Mouse (Mus musculus): ENCODE data around the gene Vipas39. TPM values are rescaled to one million over a fixed set of nuclear protein-coding genes. Genes with fewer than 3 reads are reported as not detected.
"Not testable (repeated sequence)": the region's sequence is repeated elsewhere in the genome, so short reads cannot be mapped to it uniquely, and the experiment has no call there.

The Vipas39 gene
- polyA plus RNA-seq, 1 experiment from 2014 or later, result 62.5 TPM

- WGBS, result 25% methylated on average over 6 of the region's 6 CpGs
- Histone ChIP-seq H3K4me1 (ENCODE audit: control insufficient read depth, insufficient read depth, low read length) (no peaks in the 10 kb centered on the region), H3K9ac (ENCODE audit: low read length) (no peak overlapping the region), H3K27ac (ENCODE audit: low read depth, low read length) (no peak overlapping the region), H3K9me3 (ENCODE audit: control insufficient read depth, low read length) (no peaks in the 10 kb centered on the region), H3K4me3 (ENCODE audit: low read depth, low read length) (no peak overlapping the region), H3K36me3 (ENCODE audit: control insufficient read depth, insufficient read depth, low read length) (peaks cover 11% of the 10 kb centered on the region), H3K4me2 (ENCODE audit: low read depth) (no peak overlapping the region), H3K27me3 (ENCODE audit: control insufficient read depth, insufficient read depth, low read length) (no peaks in the 10 kb centered on the region)
- no peak for ATAC-seq (ENCODE audit: insufficient read depth, low FRiP score, low TSS enrichment)
- no peak for DNase-seq (ENCODE audit: low spot score)
Measured at GRCm38 (mm10) chr12:87278118-87278730, 12.2 kb upstream of the Vipas39 start.

DNA sequence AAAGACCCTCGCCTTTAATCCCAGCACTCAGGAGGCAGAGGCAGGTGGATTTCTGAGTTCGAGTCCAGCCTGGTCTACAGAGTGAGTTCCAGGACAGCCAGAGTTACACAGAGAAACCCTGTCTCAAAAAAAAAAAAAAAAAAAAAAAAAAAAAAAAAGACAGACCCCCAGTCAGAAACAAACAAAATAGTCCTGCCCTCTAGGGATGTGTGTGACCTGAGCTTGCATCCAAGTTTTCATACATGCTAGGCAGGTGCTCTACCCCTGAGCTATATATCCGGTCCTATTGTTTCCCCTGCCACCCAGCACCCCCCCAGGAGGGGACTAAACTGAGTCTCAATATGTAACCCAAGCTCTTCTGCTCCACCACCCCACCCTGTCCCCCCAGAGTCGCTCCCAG is 11.2 kb upstream of the Vipas39 start:
- not testable (repeated sequence) for H3K9ac ChIP-seq (ENCODE audit: low read length); H3K4me2 ChIP-seq (ENCODE audit: low read depth); H3K4me1 ChIP-seq (ENCODE audit: control insufficient read depth, insufficient read depth, low read length); H3K4me3 ChIP-seq (ENCODE audit: low read depth, low read length); DNase-seq (ENCODE audit: low spot score); H3K9me3 ChIP-seq (ENCODE audit: control insufficient read depth, low read length); ATAC-seq (ENCODE audit: insufficient read depth, low FRiP score, low TSS enrichment); H3K27me3 ChIP-seq (ENCODE audit: control insufficient read depth, insufficient read depth, low read length); H3K27ac ChIP-seq (ENCODE audit: low read depth, low read length)
- 92% methylated on average over 4 of the region's 4 CpGs for WGBS
- H3K36me3 ChIP-seq (ENCODE audit: control insufficient read depth, insufficient read depth, low read length), result peaks cover 11% of the 10 kb centered on the region

GRCm38 (mm10) chr12:87274853-87275831 is 9.1 kb upstream of the Vipas39 start:
- peaks cover 21% of the 10 kb centered on the region for H3K36me3 ChIP-seq (ENCODE audit: control insufficient read depth, insufficient read depth, low read length)
- H3K9me3 ChIP-seq (ENCODE audit: control insufficient read depth, low read length), result no peaks in the 10 kb centered on the region

GRCm38 (mm10) chr12:87267682-87268081 is 1.6 kb upstream of the Vipas39 start:
- Histone ChIP-seq H3K4me2 (ENCODE audit: low read depth) (peak overlapping the region; percentile 90), H3K36me3 (ENCODE audit: control insufficient read depth, insufficient read depth, low read length) (peaks cover 17% of the 10 kb centered on the region), H3K4me3 (ENCODE audit: low read depth, low read length) (peak overlapping the region; percentile 58), H3K4me1 (ENCODE audit: control insufficient read depth, insufficient read depth, low read length) (peaks cover 9% of the 10 kb centered on the region), H3K9me3 (ENCODE audit: control insufficient read depth, low read length) (no peaks in the 10 kb centered on the region), H3K27me3 (ENCODE audit: control insufficient read depth, insufficient read depth, low read length) (no peaks in the 10 kb centered on the region), H3K27ac (ENCODE audit: low read depth, low read length) (no peak overlapping the region), H3K9ac (ENCODE audit: low read length) (no peak overlapping the region)
- DNase-seq (ENCODE audit: low spot score) (peak; percentile 23), ATAC-seq (ENCODE audit: insufficient read depth, low FRiP score, low TSS enrichment) (no peak)
- WGBS, result 40% methylated on average over 4 of the region's 4 CpGs

More at GRCm38 (mm10) chr12:87274853-87275831, 9.1 kb upstream of the Vipas39 start:
- ATAC-seq (ENCODE audit: insufficient read depth, low FRiP score, low TSS enrichment) (no peak), DNase-seq (ENCODE audit: low spot score) (no peak)
- Histone ChIP-seq H3K4me2 (ENCODE audit: low read depth) (no peak overlapping the region), H3K27me3 (ENCODE audit: control insufficient read depth, insufficient read depth, low read length) (no peaks in the 10 kb centered on the region), H3K4me3 (ENCODE audit: low read depth, low read length) (no peak overlapping the region), H3K4me1 (ENCODE audit: control insufficient read depth, insufficient read depth, low read length) (no peaks in the 10 kb centered on the region), H3K27ac (ENCODE audit: low read depth, low read length) (no peak overlapping the region), H3K9ac (ENCODE audit: low read length) (no peak overlapping the region)
- WGBS, result 91% methylated on average over 9 of the region's 9 CpGs

GRCm38 (mm10) chr12:87266827-87267603 is 959 bp upstream of the Vipas39 start:
- Histone ChIP-seq H3K9ac (ENCODE audit: low read length) (peak overlapping the region; percentile 69), H3K4me1 (ENCODE audit: control insufficient read depth, insufficient read depth, low read length) (peaks cover 9% of the 10 kb centered on the region), H3K9me3 (ENCODE audit: control insufficient read depth, low read length) (no peaks in the 10 kb centered on the region), H3K27ac (ENCODE audit: low read depth, low read length) (peak overlapping the region; percentile 67), H3K27me3 (ENCODE audit: control insufficient read depth, insufficient read depth, low read length) (no peaks in the 10 kb centered on the region), H3K4me3 (ENCODE audit: low read depth, low read length) (peak overlapping the region; percentile 58), H3K36me3 (ENCODE audit: control insufficient read depth, insufficient read depth, low read length) (peaks cover 17% of the 10 kb centered on the region), H3K4me2 (ENCODE audit: low read depth) (peak overlapping the region; percentile 90)
- DNase-seq (ENCODE audit: low spot score) (no peak), ATAC-seq (ENCODE audit: insufficient read depth, low FRiP score, low TSS enrichment) (peak; percentile 74)
- whole genome bisulfite sequencing, result under 1% methylated on average over 31 of the region's 31 CpGs

- no peak for DNase-seq (ENCODE audit: low spot score)
- 30% methylated on average over 11 of the region's 11 CpGs for WGBS
- Histone ChIP-seq H3K27ac (ENCODE audit: low read depth, low read length) (peak overlapping the region; percentile 71; the same call in 1 of the 2 replicates), H3K4me2 (ENCODE audit: low read depth) (peak overlapping the region; percentile 71), H3K4me3 (ENCODE audit: low read depth, low read length) (peak overlapping the region; percentile 58), H3K9ac (ENCODE audit: low read length) (peak overlapping the region; percentile 69), H3K9me3 (ENCODE audit: control insufficient read depth, low read length) (no peaks in the 10 kb centered on the region), H3K27me3 (ENCODE audit: control insufficient read depth, insufficient read depth, low read length) (no peaks in the 10 kb centered on the region), H3K36me3 (ENCODE audit: control insufficient read depth, insufficient read depth, low read length) (peaks cover 12% of the 10 kb centered on the region), H3K4me1 (ENCODE audit: control insufficient read depth, insufficient read depth, low read length) (peaks cover 9% of the 10 kb centered on the region)
- no peak for ATAC-seq (ENCODE audit: insufficient read depth, low FRiP score, low TSS enrichment)
Measured at GRCm38 (mm10) chr12:87265444-87265843, 612 bp downstream of the Vipas39 start.

DNA sequence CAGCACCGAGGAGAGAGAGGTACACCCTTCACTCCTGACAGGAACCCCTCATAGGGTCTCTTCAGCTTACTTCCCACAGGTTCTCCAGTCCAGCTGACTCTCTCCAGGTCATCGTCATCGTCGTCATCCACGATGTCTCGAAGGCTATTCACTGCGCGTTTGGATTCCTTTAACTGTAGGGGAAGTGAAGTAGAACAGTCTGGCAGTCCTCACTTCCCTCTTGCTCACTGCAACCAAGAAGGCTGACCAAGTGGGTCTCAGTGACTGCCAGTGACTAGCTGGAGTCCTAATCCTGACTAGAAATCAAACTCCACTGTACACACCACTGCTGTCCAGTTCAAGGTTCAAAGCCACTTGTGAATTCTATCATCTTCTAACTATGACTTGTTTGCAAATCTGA is 5.5 kb downstream of the Vipas39 start:
- Histone ChIP-seq H3K4me2 (ENCODE audit: low read depth) (no peak overlapping the region), H3K9me3 (ENCODE audit: control insufficient read depth, low read length) (no peaks in the 10 kb centered on the region), H3K27ac (ENCODE audit: low read depth, low read length) (no peak overlapping the region), H3K9ac (ENCODE audit: low read length) (no peak overlapping the region), H3K4me3 (ENCODE audit: low read depth, low read length) (no peak overlapping the region), H3K36me3 (ENCODE audit: control insufficient read depth, insufficient read depth, low read length) (peaks cover 10% of the 10 kb centered on the region), H3K4me1 (ENCODE audit: control insufficient read depth, insufficient read depth, low read length) (peaks cover 4% of the 10 kb centered on the region; the same call in 1 of the 2 replicates), H3K27me3 (ENCODE audit: control insufficient read depth, insufficient read depth, low read length) (no peaks in the 10 kb centered on the region)
- no peak for DNase-seq (ENCODE audit: low spot score)
- WGBS, result 95% methylated on average over 8 of the region's 8 CpGs
- no peak for ATAC-seq (ENCODE audit: insufficient read depth, low FRiP score, low TSS enrichment)

GRCm38 (mm10) chr12:87256629-87257028 is 9.4 kb downstream of the Vipas39 start:
- Histone ChIP-seq H3K27ac (ENCODE audit: low read depth, low read length) (no peak overlapping the region), H3K4me3 (ENCODE audit: low read depth, low read length) (no peak overlapping the region), H3K27me3 (ENCODE audit: control insufficient read depth, insufficient read depth, low read length) (no peaks in the 10 kb centered on the region), H3K4me1 (ENCODE audit: control insufficient read depth, insufficient read depth, low read length) (no peaks in the 10 kb centered on the region), H3K9me3 (ENCODE audit: control insufficient read depth, low read length) (no peaks in the 10 kb centered on the region), H3K9ac (ENCODE audit: low read length) (no peak overlapping the region), H3K4me2 (ENCODE audit: low read depth) (no peak overlapping the region), H3K36me3 (ENCODE audit: control insufficient read depth, insufficient read depth, low read length) (peaks cover 20% of the 10 kb centered on the region)
- DNase-seq (ENCODE audit: low spot score) (no peak), ATAC-seq (ENCODE audit: insufficient read depth, low FRiP score, low TSS enrichment) (no peak)
- 98% methylated on average over 5 of the region's 5 CpGs for WGBS

Data from neural tube, embryonic 11.5 days (tissue).